Mouse (Mus musculus) thymus, adult 2 months (tissue): Measurements from ENCODE around the gene Lnpk.

ENCODE experiments used
- CTCF ChIP-seq: fragments of 200-500 bp; IDR thresholded peaks from 2 replicates; pipeline ENCODE4 v1.5.1; 2012; ENCODE audit warnings: mild to moderate bottlenecking, control low read depth, low read length, moderate library complexity, borderline replicate concordance; ENCODE audit not compliant: control insufficient read depth, poor library complexity, insufficient read depth; ENCODE audit errors: extremely low read depth
- POLR2A ChIP-seq: fragments of 200-500 bp; IDR thresholded peaks from 2 replicates; pipeline ENCODE4 v1.6.1; 2012; ENCODE audit warnings: mild to moderate bottlenecking, low read length, control low read depth, moderate library complexity; ENCODE audit not compliant: control insufficient read depth, poor library complexity, insufficient read depth; ENCODE audit errors: extremely low read depth

DNA sequence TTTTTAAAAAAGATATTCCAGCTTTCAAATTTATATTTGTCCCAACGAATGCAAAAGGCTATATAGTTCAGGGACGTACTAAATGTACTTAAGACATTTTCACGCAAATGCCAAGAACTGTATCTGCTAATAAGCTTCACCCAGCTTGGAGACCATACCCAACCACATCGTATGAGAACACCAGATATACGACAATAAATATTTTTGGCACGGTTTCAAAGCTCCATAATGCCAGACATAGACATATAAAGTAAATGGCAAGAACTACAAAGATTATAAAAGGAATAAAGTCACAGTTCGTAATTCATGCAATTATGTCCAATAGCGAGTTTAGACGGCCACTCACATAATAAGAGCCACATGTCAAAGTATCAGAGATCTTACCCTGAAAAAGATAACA, 38.5 kb upstream of the Lnpk start:
- TF ChIP-seq CTCF, result no peak
- no peak for TF ChIP-seq POLR2A
